Mouse (Mus musculus) myocyte (in vitro differentiated cells): ENCODE data around the gene Mical2. TPM values are rescaled to one million over a fixed set of nuclear protein-coding genes. Genes with fewer than 3 reads are reported as not detected.

ENCODE experiments used
- H3K27me3 ChIP-seq: one replicate; pipeline ENCODE4 v1.6.1; 2011; ENCODE audit not compliant: control insufficient read depth, insufficient read depth, insufficient read length
- H3K36me3 ChIP-seq: one replicate; pipeline ENCODE4 v1.6.1; 2011; ENCODE audit not compliant: control insufficient read depth, insufficient read depth
- H3K4me2 ChIP-seq: one replicate; pipeline ENCODE4 v1.6.1; 2011; ENCODE audit warnings: low read depth, control low read depth
- H3K4me3 ChIP-seq: one replicate; pipeline ENCODE4 v1.5.1; 2011; ENCODE audit warnings: mild to moderate bottlenecking, control low read depth, moderate library complexity
- H3K79me2 ChIP-seq: one replicate; pipeline ENCODE4 v1.6.1; 2011; ENCODE audit not compliant: control insufficient read depth, insufficient read depth
- H3ac ChIP-seq: one replicate; pipeline ENCODE4 v1.6.1; 2011; ENCODE audit not compliant: control insufficient read depth, insufficient read length
- CEBPB ChIP-seq: IDR thresholded peaks from 2 replicates; pipeline ENCODE4 v1.6.1; 2011; ENCODE audit warnings: mild to moderate bottlenecking, moderate library complexity; ENCODE audit not compliant: poor library complexity, insufficient read depth, severe bottlenecking
- E2F4 ChIP-seq: IDR thresholded peaks from one replicate; pipeline ENCODE4 v1.6.1; 2011; ENCODE audit warnings: mild to moderate bottlenecking, control low read depth, moderate library complexity; ENCODE audit not compliant: insufficient read depth
- MAX ChIP-seq: IDR thresholded peaks from one replicate; pipeline ENCODE4 v1.6.1; 2011; ENCODE audit warnings: low read depth, mild to moderate bottlenecking, control low read depth
- MYOD1 ChIP-seq, 3 experiments: IDR thresholded peaks; one replicate each; pipeline ENCODE4 v1.6.1; 2011; ENCODE audit warnings: control low read depth in 2 of 3, low read depth in 2 of 3, mild to moderate bottlenecking in 2 of 3, moderate library complexity in 1 of 3; ENCODE audit not compliant: insufficient read length in 2 of 3, control insufficient read depth in 1 of 3
- MYOG ChIP-seq, 3 experiments: IDR thresholded peaks; one replicate each; pipeline ENCODE4 v1.6.1; 2011; ENCODE audit warnings: control low read depth in 2 of 3, low read depth in 2 of 3, mild to moderate bottlenecking in 2 of 3; ENCODE audit not compliant: insufficient read length in 2 of 3, control insufficient read depth in 1 of 3, insufficient read depth in 1 of 3
- POLR2A ChIP-seq: IDR thresholded peaks from one replicate; pipeline ENCODE4 v1.6.1; 2011; ENCODE audit warnings: low read depth, mild to moderate bottlenecking, control low read depth, moderate library complexity; ENCODE audit not compliant: insufficient read length
- POLR2AphosphoS2 ChIP-seq: IDR thresholded peaks from one replicate; pipeline ENCODE4 v1.6.1; 2011; ENCODE audit warnings: low read depth, control low read depth; ENCODE audit not compliant: insufficient read length
- REST ChIP-seq: IDR thresholded peaks from one replicate; pipeline ENCODE4 v1.6.1; 2011; ENCODE audit warnings: mild to moderate bottlenecking, control low read depth, moderate library complexity; ENCODE audit not compliant: insufficient read depth, insufficient read length
- SRF ChIP-seq: IDR thresholded peaks from one replicate; pipeline ENCODE4 v1.6.1; 2011; ENCODE audit warnings: low read depth; ENCODE audit not compliant: control insufficient read depth, insufficient read length
- TCF12 ChIP-seq: IDR thresholded peaks from one replicate; pipeline ENCODE4 v1.6.1; 2011; ENCODE audit warnings: mild to moderate bottlenecking, control low read depth; ENCODE audit not compliant: poor library complexity, insufficient read depth, severe bottlenecking
- TCF3 ChIP-seq: IDR thresholded peaks from one replicate; pipeline ENCODE4 v1.6.1; 2011; ENCODE audit warnings: low read depth, control low read depth; ENCODE audit not compliant: insufficient read length
- USF1 ChIP-seq: IDR thresholded peaks from one replicate; pipeline ENCODE4 v1.6.1; 2011; ENCODE audit warnings: low read depth, mild to moderate bottlenecking, control low read depth, moderate library complexity
- polyA plus RNA-seq: library from polyadenylated mRNA; unstranded; fragments of >200 nt; fragmentation: generic; extraction: Trizol; gene quantifications from one replicate; pipeline ENCODE4 v1.2.1, GENCODE M21; 2012; ENCODE audit warnings: missing spikeins

Mical2 gene
- polyA plus RNA-seq, 1 experiment: 34.8 TPM

- H3K36me3 ChIP-seq: no peaks in the 10 kb centered on the region
- H3K27me3 ChIP-seq: no peaks in the 10 kb centered on the region
- no peaks in the 10 kb centered on the region for H3K79me2 ChIP-seq
- TF ChIP-seq MYOD1 (IDR thresholded peaks at IDR 0.05; ENCODE audit: control insufficient read depth in 1 of 3, insufficient read length in 2 of 3, low read depth in 2 of 3): peak in 2 of 3 experiments; percentile 25 to 30
- no peak for TF ChIP-seq POLR2A
- no peak overlapping the region for H3K4me2 ChIP-seq
- no peak overlapping the region for H3K4me3 ChIP-seq
- no peak overlapping the region for H3ac ChIP-seq
Measured at GRCm38 (mm10) chr7:112184519-112185225, 41.0 kb upstream of the Mical2 start.

DNA sequence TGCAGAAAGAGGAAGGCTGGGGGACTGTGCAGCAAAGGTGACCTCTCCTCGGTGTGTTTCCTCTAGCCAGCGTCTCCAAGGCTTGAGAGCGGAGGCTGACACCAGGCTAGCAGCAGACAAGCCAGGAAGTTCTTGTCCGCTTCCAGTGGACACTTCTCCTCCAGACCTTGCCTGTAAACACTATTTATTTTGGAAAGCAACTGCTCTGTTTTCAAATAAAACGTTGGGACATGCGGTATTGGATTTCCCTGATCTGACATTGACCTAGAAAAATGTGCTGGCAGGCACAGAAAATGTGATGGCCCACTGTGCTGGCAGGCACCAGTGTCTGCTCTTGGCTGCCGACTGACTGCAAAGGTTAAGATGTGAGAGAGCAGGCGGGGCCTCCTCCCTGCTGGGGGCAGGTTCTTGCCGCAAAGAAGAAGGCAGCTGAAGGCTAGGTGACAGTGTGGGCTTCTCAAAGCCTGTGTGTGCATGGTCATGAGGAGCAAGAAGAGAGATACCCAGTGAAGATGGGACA is 40.4 kb upstream of the Mical2 start:
- no peaks in the 10 kb centered on the region for H3K27me3 ChIP-seq
- TF ChIP-seq POLR2AphosphoS2 (no peak), SRF (no peak), MYOD1 (IDR thresholded peaks at IDR 0.05; ENCODE audit: control insufficient read depth in 1 of 3, insufficient read length in 2 of 3, low read depth in 2 of 3) (no peak), MAX (no peak)

DNA sequence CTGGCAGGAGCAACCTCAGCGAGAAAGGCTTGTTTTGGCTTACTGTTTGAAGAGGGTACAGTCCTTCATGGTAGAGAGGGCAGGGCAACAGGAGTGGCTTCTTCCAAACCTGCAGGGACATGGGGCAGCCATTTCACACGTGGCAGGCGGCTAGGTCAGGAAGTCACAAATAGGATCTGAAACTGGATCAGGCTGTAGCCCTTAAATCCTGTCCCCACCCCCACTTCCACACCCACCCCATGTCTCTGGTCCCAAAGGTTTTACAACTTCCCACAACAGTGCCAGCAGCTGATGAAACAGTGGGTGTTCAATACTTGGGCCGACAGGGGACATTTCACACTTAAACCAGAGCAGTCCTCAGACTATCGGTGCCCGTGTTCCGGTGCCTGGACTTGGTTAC is 38.8 kb upstream of the Mical2 start:
- Histone ChIP-seq H3ac (no peak overlapping the region), H3K4me2 (no peak overlapping the region), H3K79me2 (no peaks in the 10 kb centered on the region), H3K36me3 (no peaks in the 10 kb centered on the region), H3K27me3 (no peaks in the 10 kb centered on the region), H3K4me3 (no peak overlapping the region)
- TF ChIP-seq REST: no peak

More for the DNA sequence above, 40.4 kb upstream of the Mical2 start:
- Histone ChIP-seq H3ac (no peak overlapping the region), H3K79me2 (no peaks in the 10 kb centered on the region), H3K36me3 (no peaks in the 10 kb centered on the region), H3K4me3 (no peak overlapping the region), H3K4me2 (no peak overlapping the region)

GRCm38 (mm10) chr7:112187536-112188459 is 37.9 kb upstream of the Mical2 start:
- Histone ChIP-seq H3K36me3 (no peaks in the 10 kb centered on the region), H3ac (no peak overlapping the region), H3K4me2 (no peak overlapping the region), H3K79me2 (no peaks in the 10 kb centered on the region), H3K27me3 (no peaks in the 10 kb centered on the region), H3K4me3 (no peak overlapping the region)
- peak in 1 of 3 experiments; percentile 56 for TF ChIP-seq MYOG (IDR thresholded peaks at IDR 0.05; ENCODE audit: control insufficient read depth in 1 of 3, insufficient read depth in 1 of 3, insufficient read length in 2 of 3, low read depth in 2 of 3)
- TF ChIP-seq TCF3: no peak
- peak in 2 of 3 experiments; percentile 25 to 51 for TF ChIP-seq MYOD1 (IDR thresholded peaks at IDR 0.05; ENCODE audit: control insufficient read depth in 1 of 3, insufficient read length in 2 of 3, low read depth in 2 of 3)

DNA sequence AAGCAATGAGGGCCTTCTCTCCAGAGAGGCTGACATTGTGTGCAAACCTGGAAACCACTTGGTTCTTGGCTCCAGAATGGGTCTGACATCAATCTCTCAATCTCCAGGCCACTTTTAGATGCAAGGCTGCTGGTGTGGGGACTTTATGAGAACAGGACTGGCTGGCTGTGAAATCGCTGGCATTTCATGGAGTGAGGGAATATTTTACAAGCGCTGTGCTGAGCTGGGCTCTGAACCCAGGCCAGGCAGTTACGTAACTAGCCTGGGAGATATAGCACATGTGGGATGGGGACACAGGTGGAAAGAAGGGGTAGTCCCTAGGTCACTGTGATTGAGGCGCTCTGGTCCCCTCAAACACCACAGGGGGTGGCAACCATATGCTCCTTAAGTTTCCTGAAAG is 33.4 kb upstream of the Mical2 start:
- Histone ChIP-seq H3K4me3 (no peak overlapping the region), H3K36me3 (no peaks in the 10 kb centered on the region), H3K79me2 (no peaks in the 10 kb centered on the region), H3ac (no peak overlapping the region), H3K27me3 (no peaks in the 10 kb centered on the region), H3K4me2 (no peak overlapping the region)
- no peak for TF ChIP-seq TCF12
- no peak for TF ChIP-seq MAX
- no peak for TF ChIP-seq POLR2AphosphoS2
- TF ChIP-seq TCF3: no peak
- TF ChIP-seq REST: no peak
- TF ChIP-seq SRF: no peak
- no peak for TF ChIP-seq MYOD1 (IDR thresholded peaks at IDR 0.05; ENCODE audit: control insufficient read depth in 1 of 3, insufficient read length in 2 of 3, low read depth in 2 of 3)
- TF ChIP-seq E2F4: no peak
- TF ChIP-seq USF1: no peak
- TF ChIP-seq MYOG (IDR thresholded peaks at IDR 0.05; ENCODE audit: control insufficient read depth in 1 of 3, insufficient read depth in 1 of 3, insufficient read length in 2 of 3, low read depth in 2 of 3): no peak
- TF ChIP-seq CEBPB: no peak
